Mouse (Mus musculus) layer of hippocampus, adult 11-12 months (tissue): Measurements from ENCODE around the gene Rsph14.

Source experiments
- DNase-seq: peaks from one replicate; pipeline ENCODE4 v3.0.0; 2022; ENCODE audit warnings: low spot score

Rsph14 gene

DNA sequence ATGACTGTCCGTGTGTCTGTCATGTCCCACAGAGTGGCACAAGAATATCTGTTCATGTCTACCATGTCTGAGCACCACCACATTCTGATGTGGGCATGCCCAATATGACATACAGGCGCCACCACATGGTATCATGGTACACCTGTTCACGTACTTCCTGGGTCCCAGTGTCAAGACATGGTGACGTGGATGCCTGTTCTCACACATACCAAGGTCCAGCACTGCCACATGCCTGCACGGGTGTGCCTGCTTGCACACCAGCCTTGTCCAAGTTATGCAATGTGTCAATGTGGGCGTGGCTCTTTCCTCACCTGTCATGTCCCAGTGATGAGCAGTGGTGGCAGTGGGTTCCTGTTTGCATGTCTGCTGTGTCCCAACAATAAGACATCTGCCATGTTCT, 99.9 kb downstream of the Rsph14 start:
- DNase-seq = no peak

DNA sequence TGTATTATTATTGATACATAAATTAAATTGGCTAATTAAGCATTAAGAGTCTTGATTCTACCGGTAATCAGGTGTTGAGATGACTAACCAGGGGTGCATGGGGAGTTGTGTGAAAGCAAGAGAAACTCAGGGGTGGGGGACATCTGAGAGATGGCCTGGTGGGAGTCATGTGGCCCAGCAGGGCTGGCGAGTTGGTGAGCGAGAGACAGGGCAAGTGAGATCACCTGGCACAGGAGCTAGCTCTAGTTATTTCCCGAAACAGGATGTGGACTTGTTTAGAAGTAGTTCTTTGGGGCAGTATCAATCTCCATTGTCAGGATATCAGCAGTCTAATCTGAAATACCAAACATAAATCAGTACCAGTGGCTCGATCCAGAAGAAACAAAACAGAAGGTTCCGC, 100.8 kb downstream of the Rsph14 start:
- no peak for DNase-seq

DNA sequence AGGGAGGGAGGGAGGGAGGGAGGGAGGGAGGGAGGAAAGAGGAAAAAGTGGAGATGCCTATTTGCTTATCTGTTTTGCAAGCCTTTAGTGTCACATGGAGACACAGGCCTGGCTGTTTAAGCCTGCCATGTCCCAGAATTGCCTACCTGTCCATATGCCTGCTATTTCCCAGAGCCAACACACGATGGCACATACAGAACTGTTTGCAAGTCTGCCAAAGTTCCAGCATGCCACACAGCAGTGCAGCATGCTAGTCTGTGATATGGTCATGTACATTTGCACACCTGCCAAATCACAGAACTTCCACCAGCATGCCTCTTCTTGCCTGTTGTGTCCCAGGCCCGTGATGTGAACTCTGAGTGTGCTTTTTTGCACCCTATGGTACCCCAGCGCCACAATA, 101.8 kb downstream of the Rsph14 start:
- DNase-seq = no peak

DNA sequence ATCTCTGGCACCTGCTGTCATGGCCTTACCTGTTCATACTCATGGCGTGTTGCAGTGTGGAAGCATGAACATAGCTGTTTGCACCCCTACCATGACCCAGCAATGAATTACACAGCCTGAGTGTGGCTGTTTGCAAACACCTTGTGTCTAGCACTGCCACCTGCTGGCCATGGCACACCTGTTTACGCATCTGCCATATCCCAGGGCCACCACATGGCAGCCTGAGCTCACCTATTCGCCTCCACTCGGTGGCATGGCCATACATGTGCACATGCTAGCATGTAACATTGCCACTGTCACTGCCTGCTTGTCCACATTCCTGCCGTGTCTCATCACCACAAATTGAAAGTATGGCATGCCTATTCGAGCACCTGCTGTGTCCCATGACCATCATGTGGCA, 102.8 kb downstream of the Rsph14 start:
- DNase-seq = no peak

DNA sequence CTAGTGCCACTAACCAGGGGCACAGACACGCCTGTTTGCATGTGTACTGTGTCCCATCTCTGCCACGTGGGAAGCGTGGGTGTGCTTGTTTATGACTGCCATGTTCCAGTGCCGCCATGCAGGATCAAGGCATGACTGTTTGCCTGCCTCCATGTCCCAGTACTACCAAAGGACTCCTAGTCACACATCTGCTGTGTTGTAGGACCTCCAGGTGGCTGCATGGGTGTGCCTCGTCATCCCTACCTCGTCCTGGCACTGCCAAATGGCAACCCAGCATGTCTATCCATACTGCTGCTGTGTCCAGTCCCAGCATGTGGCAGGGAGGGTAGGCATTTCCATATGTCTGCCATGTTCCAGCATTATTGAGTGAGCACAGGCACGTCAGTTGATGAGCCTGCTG, 104.1 kb downstream of the Rsph14 start:
- no peak for DNase-seq

DNA sequence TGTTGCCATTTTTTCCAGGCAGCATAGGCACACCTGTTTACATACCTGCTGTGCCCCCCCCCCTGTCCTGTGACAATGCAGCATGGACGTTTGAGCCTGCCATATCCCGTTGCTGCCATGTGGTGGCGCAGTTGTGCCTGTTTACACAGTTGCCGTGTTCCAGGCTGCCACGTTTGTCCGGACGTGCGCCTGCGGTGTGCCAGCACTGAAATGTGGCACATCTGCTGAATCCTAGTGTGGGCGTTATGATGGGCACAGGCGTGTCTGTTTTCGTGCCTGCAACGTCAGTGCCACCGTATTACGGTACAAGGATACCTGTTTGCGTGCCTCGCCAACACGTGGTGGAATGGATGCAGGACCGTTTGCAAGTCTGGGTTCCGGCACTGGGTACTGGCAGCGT, 107.1 kb downstream of the Rsph14 start:
- DNase-seq = peak; percentile 72

DNA sequence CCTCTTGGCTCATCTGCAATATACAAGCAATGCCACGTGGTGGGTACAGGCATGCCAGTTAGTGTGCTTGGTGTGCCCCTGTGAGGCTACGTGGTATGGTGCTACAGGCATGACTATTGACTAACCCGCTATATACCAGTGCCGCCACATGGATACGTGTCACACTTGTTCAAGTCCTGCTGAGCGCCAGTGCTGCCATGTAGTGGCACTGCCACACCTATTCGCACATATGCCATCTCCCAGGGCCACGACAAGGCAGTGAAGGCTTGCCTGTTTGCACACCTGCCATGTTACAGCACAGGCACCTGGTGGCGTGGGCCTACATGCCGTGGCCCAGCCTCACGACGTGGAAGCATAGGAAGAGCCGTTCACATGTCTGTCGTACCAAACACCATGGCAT, 108.1 kb downstream of the Rsph14 start:
- DNase-seq = no peak

DNA sequence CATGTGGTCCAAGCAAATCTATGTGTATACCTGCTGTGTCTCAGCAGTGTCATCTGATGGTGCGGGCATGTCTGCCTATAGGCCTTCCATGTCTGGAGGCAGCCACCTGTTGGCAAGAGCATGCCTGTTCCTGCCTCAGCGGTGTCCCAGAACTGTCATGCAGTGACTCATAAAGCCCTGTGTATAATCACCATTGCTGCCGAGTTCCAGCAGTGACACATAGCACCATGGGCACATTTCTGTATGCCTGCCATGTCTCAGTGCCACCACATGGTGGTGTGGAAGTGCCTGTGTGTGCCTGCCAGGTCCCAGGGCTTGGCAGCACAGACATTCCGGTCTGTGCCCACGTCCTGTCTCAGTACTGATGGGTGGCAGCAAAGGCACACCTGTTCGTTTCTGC, 109.6 kb downstream of the Rsph14 start:
- peak; percentile 68 for DNase-seq

DNA sequence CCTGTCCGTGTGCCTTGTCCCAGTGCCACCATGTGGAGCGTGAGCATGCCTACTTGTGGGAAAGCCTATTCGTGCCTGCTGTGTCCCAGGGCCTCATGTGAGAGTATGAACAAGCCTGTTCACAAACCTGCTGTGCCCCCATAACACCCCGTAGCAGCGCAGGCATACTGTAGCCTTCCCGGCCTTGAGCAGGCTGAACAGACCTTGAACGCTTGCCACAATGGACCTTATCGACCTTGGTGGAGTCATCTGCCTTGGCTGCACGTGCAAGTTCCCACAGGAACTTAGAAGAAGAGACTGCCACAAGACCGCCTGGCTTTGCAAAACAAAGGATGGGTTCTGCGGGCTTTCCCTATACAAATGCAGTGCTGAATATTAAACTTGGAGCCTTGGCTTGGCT, 110.8 kb downstream of the Rsph14 start:
- DNase-seq = no peak

DNA sequence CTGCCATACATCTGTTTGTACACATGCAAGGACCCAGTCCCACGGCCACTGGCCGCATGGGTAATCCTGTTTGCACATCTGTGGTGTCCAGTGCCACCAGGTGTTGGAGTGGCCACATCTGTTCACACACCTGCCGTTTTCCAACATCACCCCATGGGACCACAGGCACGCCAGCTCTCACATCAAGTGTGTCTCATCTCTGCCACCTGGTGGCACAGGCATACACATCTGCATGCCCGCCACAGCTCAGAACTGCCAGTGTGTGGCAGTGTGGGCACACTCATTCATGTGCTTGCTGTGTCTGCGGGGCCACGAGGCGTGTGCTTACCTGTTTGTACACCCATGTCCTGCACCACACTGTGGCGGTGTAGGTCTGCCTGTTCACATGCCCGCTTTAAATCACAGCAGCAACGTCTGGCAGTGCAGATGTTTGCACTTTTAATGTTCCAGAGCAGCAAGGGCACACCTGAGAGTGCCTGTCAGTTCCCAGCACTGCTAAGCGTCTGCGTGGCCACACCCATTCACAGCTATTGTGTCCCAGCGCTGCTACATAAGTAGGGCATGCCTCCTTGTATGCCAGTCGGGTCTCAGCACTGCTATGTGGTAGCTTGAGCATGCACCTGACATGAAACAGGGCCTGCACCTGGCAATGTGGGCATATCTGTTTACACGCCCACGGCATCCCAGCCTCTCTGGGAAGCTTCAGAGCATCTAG, 111.4 kb downstream of the Rsph14 start:
- DNase-seq = peak; percentile 56

DNA sequence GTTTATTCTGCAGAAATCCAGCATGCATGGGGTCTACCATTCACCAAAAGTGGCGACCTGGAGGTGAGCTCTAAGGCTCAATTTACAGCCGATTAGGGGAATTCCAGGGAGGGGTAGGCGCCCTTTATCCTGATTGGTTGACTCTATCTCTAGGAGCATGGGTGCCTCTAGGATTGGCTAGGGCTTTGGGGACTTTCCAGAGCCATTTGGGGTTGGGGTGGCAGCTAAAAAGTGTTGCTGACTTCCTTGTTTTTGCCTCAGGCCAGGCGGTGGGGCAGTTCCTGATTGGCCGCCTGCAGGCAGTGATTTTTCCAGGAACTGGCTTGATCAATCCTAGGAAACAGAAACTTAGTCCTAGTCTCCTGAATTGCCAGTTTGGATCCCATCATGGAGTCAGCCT, 113.1 kb downstream of the Rsph14 start:
- no peak for DNase-seq

DNA sequence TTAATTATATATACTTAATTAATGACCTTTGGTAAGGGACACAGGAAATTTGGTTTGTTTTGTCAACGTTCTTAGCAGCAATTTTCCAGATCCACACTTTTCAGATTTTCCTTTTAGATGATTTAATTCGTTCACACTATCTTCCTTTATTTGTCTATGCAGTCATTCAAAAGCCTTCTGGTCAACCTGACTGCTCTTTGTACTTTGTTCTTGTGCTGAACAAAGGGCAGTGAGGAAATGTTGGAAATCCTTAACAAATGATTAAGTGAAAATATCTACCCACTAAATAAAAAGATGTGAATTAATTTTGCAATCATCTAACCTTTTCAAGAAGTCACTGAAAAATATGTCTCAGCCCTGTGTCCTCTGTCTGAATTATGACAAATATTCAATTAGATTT, 124.0 kb downstream of the Rsph14 start:
- no peak for DNase-seq
